ENCODE assay signal across 17 mouse cellular contexts in the genomic region with DNA sequence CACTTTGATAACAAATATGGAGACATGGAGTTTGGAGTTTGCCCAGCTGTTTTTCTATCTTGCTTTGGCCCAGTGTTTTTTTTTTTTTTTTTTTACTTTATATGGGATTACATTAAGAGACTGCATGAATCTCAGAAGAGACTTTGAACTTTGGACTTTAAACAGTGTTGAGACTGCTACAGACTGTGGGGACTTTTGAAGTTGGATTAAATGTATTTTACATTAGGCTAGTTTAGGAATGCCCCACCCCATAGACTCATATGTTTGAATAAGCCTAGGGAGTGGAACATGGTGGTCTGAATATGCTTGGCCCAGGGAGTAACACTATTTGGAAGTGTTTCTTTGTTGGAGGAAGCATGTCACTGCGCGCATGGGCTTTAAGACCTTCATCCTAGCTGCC.
"Had no signal": no experiment of that assay in that cellular context is flagged by ENCODE, and none has a peak within 500 bp of the region (broad histone marks: within the 10 kb centered on the region; RNA-seq: fewer than 3 reads in every experiment).

No protein-coding gene starts in this region.

- H3K9me3 ChIP-seq: limb, embryonic 15.5 days; liver, embryonic 13.5 days; neural tube, embryonic 12.5 days; neural tube, embryonic 15.5 days had no signal

- H3K36me3 ChIP-seq: limb, embryonic 12.5 days; limb, embryonic 15.5 days; liver, embryonic 13.5 days; neural tube, embryonic 12.5 days; neural tube, embryonic 15.5 days had no signal

- H3K9ac ChIP-seq: limb, embryonic 12.5 days; limb, embryonic 15.5 days; liver, embryonic 13.5 days; neural tube, embryonic 12.5 days; neural tube, embryonic 15.5 days had no signal

- H3K27ac ChIP-seq: limb, embryonic 12.5 days; limb, embryonic 15.5 days; liver, embryonic 13.5 days; neural tube, embryonic 12.5 days; neural tube, embryonic 15.5 days had no signal

- H3K4me3 ChIP-seq: limb, embryonic 12.5 days; limb, embryonic 15.5 days; liver, embryonic 13.5 days; neural tube, embryonic 12.5 days; neural tube, embryonic 15.5 days had no signal

- H3K4me2 ChIP-seq: limb, embryonic 12.5 days; limb, embryonic 15.5 days; liver, embryonic 13.5 days; midbrain, embryonic 11.5 days; neural tube, embryonic 12.5 days; neural tube, embryonic 15.5 days had no signal

- DNase-seq: kidney, adult 8-10 months; kidney, postnatal 4 days; left cerebral cortex, postnatal 4 days; liver, embryonic 13.5 days; lung, adult 2 months; lung, postnatal 14 days; lung, postnatal 4 days; midbrain, embryonic 14.5 days; right cerebral cortex, adult 18-20 months; right cerebral cortex, postnatal 14 days; thymus, adult 18-20 months; thymus, postnatal 36 days had no signal
